Mouse (Mus musculus) limb, embryonic 13.5 days (tissue): ENCODE data around the gene Bcan. TPM values are rescaled to one million over a fixed set of nuclear protein-coding genes. Genes with fewer than 3 reads are reported as not detected.
A peak's percentile ranks its signal among the peaks of the same experiment; 100 is the strongest.

Source experiments
- ATAC-seq: fragments of 200-750 bp; cut with Nextera tagmentation; 2 replicates; pipeline ENCODE4 v1.8.0; 2017; ENCODE audit warnings: low read depth, moderate number of reproducible peaks, moderate TSS enrichment; ENCODE audit not compliant: low FRiP score
- H3K27ac ChIP-seq: fragments of 300-500 bp; sonication (generic); 2 replicates; pipeline ENCODE4 v1.5.1; 2015; ENCODE audit warnings: inconsistent platforms, mild to moderate bottlenecking, moderate library complexity
- H3K27me3 ChIP-seq: fragments of 300-500 bp; sonication (generic); 2 replicates; pipeline ENCODE4 v1.6.1; 2015; ENCODE audit warnings: mild to moderate bottlenecking, inconsistent platforms
- H3K36me3 ChIP-seq: fragments of 300-500 bp; sonication (generic); 2 replicates; pipeline ENCODE4 v1.6.1; 2015; ENCODE audit warnings: inconsistent platforms, mild to moderate bottlenecking, moderate library complexity
- H3K4me1 ChIP-seq: fragments of 300-500 bp; sonication (generic); 2 replicates; pipeline ENCODE4 v1.6.1; 2015; ENCODE audit warnings: inconsistent platforms
- H3K4me2 ChIP-seq: fragments of 300-500 bp; sonication (generic); replicated peaks from 2 replicates; pipeline ENCODE4 v1.6.1; 2015; ENCODE audit warnings: inconsistent platforms, mild to moderate bottlenecking, moderate library complexity
- H3K4me3 ChIP-seq: fragments of 300-500 bp; sonication (generic); 2 replicates; pipeline ENCODE4 v1.5.1; 2015; ENCODE audit warnings: moderate library complexity, mild to moderate bottlenecking, inconsistent platforms
- H3K9ac ChIP-seq: fragments of 300-500 bp; sonication (generic); 2 replicates; pipeline ENCODE4 v1.6.1; 2015; ENCODE audit warnings: mild to moderate bottlenecking, inconsistent platforms
- H3K9me3 ChIP-seq: fragments of 300-500 bp; sonication (generic); 2 replicates; pipeline ENCODE4 v1.6.1; 2016; ENCODE audit warnings: inconsistent platforms
- WGBS: fragments of 180-500 bp; shearing (Covaris S2); methylation state at CpG from one replicate; pipeline ENCODE4 v1.1.7; 2015; 5-methylcytosine and 5-hydroxymethylcytosine counted together
- polyA plus RNA-seq: library from polyadenylated mRNA; unstranded; fragments of >200 nt; fragmentation: Nextera tagmentation; extraction: Ambion mirVana; gene quantifications from 2 replicates; pipeline ENCODE4 v1.2.1, GENCODE M21; 2015

Bcan gene
- polyA plus RNA-seq, 1 experiment from 2014 or later, result 0.57 TPM

DNA sequence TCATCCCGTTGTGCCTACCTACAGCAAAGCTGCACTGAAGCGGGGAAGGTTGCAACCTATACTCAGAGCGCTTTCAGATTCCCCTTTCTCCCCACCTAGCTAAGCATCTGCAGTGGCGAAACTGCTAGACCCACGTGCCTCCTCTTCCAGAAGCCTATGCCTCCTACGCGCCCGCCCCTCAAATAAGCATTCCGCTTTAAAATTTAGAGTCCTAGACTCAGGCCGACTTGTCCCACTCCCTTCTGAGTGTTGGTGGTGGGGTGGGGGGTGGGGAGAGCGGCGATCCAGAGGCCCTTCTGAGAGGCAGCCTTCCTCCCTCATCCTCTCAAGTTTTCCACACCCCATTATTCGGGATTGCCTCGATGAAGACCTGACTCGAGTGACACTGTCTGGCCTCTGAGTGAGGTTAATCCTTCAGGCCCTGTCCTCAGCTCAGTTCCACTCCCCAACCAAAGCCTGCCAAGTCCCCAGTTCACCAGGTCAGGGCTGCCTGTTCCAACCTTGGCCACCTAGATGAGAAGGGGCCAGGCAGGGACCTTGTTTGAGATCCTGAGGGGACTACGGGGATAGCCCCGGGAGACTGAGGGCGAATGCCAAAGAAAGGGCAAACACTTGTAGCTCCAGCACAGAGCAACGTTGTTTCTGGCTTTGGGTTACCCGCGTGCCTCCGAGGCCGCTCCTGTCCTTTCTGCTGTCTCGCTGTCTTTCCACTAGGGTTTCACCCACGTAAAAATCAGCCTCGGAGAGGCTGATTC is 52.8 kb downstream of the Bcan start:
- WGBS, result 2% methylated on average over 26 of the region's 26 CpGs
- no peak for ATAC-seq

DNA sequence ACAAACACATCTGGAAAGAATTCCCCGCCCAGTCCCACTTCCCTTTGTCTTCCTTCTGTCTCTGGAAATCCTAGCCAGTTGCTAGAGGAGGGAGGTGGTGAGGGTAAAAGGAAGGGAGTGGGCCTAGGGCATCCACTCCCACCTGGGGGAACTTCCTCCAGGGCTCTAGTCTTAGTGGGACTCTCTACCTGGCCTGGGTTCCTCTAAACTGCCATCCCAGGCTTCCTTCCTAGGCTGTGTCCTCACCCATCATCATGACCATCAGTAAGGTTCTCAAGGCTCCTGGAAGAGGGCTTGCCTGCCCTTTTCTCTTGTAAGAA is 53.5 kb downstream of the Bcan start:
- Histone ChIP-seq H3K4me3 (peak overlapping the region; percentile 67; the same call in 1 of the 2 replicates), H3K4me2 (peak overlapping the region; percentile 87), H3K36me3 (peaks cover 20% of the 10 kb centered on the region), H3K9ac (peak overlapping the region; percentile 82), H3K4me1 (peaks cover 78% of the 10 kb centered on the region), H3K9me3 (no peaks in the 10 kb centered on the region), H3K27me3 (no peaks in the 10 kb centered on the region), H3K27ac (peak overlapping the region; percentile 95)
- WGBS, result 17% methylated on average over 1 of the region's 1 CpGs
- ATAC-seq, result peak; percentile 21; the same call in 1 of the 2 replicates

More for the DNA sequence above, 52.8 kb downstream of the Bcan start:
- Histone ChIP-seq H3K27ac (peak overlapping the region; percentile 95), H3K4me2 (peak overlapping the region; percentile 87), H3K9ac (peak overlapping the region; percentile 82), H3K4me3 (peak overlapping the region; percentile 67), H3K9me3 (no peaks in the 10 kb centered on the region), H3K27me3 (no peaks in the 10 kb centered on the region), H3K4me1 (peaks cover 85% of the 10 kb centered on the region), H3K36me3 (peaks cover 17% of the 10 kb centered on the region)

DNA sequence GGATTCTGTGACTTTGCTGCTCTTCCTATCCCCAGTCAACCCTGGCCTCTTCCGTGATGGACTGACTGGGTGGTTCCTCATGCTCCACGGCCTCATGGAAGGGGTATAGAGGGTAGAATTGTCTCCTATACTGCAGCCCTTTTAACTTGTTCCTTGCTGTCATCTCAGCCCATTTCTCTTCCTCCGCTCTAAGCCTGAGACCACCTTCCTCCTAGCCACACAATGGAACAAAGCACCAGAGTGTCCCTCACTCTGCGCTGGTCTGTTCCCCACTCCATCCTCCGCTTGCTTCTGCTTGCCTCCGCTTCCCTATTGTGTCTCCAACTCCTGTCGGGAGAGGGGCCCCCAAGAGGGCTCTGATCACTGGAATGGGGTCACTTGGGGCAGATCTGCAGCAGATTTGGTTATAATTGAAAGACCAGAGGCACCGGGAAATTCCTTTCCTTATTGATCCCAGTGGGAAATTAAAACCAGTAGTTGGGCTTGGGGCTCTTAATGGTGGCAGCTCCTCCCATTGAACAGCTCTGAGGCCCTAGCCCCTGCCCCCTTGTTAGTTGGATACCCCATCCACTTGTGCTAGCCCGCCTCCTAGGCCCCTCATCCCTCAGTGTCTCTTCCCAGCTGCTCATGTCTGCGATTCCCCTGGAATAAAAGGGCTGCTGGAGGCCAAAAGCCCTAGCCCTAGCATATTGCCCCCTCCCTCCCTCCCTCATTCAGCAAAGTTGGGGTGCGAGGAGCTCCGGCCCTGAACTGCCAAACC is 54.1 kb downstream of the Bcan start:
- Histone ChIP-seq H3K9ac (peak overlapping the region; percentile 82), H3K9me3 (no peaks in the 10 kb centered on the region), H3K27ac (peak overlapping the region; percentile 95), H3K36me3 (peaks cover 25% of the 10 kb centered on the region), H3K4me2 (peak overlapping the region; percentile 87), H3K4me1 (peaks cover 73% of the 10 kb centered on the region), H3K27me3 (no peaks in the 10 kb centered on the region), H3K4me3 (no peak overlapping the region)
- ATAC-seq, result peak; percentile 33; the same call in 1 of the 2 replicates
- 9% methylated on average over 12 of the region's 12 CpGs for WGBS

DNA sequence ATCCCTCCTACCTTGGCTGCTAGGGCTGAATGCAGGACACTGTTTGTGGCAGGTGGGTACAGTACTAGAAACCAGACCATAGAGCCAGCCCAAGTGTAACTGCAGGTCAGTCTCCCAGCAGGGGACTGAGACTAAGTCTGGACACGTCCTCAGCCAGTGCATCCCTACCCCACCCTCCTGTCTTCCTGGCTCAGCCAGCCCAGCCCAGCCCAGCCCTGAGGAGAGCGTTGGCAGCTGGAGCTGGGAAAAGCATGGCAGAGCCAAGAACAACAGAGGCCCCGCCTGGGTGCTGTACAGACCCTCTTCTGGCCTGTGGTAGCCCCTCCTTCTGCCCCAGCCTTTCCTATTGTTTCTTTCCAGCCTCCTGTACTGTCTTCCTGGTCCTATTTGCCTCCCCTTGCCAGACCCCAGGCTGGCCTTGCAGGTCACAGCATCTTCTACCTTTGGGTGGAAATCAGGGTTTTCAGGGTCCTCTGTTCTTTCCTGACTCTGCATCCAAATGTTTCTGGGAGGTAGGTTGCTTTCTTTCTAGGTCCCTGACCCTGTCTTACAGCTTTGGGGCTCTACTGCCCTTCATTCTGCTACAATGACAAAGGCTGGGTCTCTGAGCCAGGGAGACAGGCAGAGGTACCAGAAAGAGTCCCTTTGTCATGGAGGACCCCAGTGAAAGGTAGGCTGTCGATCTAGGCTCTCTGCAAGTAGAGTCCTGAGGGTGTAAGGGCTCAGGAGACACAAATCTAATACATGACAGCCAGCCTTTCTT is 55.0 kb downstream of the Bcan start:
- peak overlapping the region; percentile 95 for H3K27ac ChIP-seq
- H3K27me3 ChIP-seq, result no peaks in the 10 kb centered on the region
- no peaks in the 10 kb centered on the region for H3K9me3 ChIP-seq
- ATAC-seq, result 0 out of 2 replicates have a peak, but pooled peaks have one; percentile 29
- WGBS, result 12% methylated on average over 4 of the region's 4 CpGs
- peaks cover 63% of the 10 kb centered on the region for H3K4me1 ChIP-seq
- H3K36me3 ChIP-seq, result peaks cover 33% of the 10 kb centered on the region
- H3K4me2 ChIP-seq, result peak overlapping the region; percentile 87
- peak overlapping the region; percentile 50; the same call in 1 of the 2 replicates for H3K9ac ChIP-seq
- H3K4me3 ChIP-seq, result no peak overlapping the region

DNA sequence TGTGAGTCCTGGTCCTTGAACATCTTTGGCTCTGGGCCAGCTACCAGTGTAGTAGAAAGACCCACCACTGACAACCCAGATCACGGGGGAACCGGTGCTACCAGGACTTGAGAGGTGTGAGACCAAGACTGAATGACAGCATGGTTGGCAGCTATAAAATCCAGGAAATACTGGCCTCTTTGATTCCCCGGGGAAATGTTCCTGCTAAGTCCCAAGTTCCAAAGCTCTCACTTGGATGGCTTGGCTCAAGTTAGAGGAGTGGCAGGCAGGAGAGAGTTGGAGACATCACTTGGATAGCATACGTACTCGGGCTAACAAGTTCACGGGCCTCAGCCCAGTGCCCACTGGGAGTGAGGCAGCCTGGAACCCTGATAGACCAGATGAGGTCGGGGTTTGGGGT is 56.4 kb downstream of the Bcan start:
- H3K4me3 ChIP-seq, result no peak overlapping the region
- 0 out of 2 replicates have a peak overlapping the region, but pooled peaks have one; percentile 19 for H3K9ac ChIP-seq
- peaks cover 51% of the 10 kb centered on the region for H3K4me1 ChIP-seq
- ATAC-seq, result no peak
- H3K9me3 ChIP-seq, result no peaks in the 10 kb centered on the region
- 50% methylated on average over 7 of the region's 7 CpGs for WGBS
- H3K36me3 ChIP-seq, result peaks cover 47% of the 10 kb centered on the region
- no peak overlapping the region for H3K27ac ChIP-seq
- H3K4me2 ChIP-seq, result no peak overlapping the region
- H3K27me3 ChIP-seq, result no peaks in the 10 kb centered on the region

DNA sequence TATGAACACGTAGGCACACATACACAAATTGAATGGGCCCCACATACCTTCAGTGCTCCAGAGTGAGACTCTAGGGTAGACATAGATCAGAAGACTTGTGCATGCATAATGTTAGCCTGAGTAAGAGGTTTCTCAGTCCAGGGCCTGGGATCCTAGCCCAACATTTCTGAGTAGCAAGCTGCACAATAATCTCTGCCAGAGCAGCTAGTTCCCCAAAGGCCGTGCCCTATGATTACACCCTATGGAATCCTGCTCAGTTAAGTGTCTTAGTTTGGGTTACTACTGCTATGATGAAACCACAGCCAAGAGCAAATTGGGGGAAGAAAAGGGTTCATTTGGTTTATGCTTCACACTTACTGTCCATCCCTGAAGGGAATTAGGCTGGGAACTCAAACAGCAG is 57.6 kb downstream of the Bcan start:
- H3K27ac ChIP-seq, result no peak overlapping the region
- H3K27me3 ChIP-seq, result no peaks in the 10 kb centered on the region
- peaks cover 59% of the 10 kb centered on the region for H3K36me3 ChIP-seq
- no peak overlapping the region for H3K4me2 ChIP-seq
- H3K4me3 ChIP-seq, result no peak overlapping the region
- 87% methylated on average over 2 of the region's 2 CpGs for WGBS
- H3K4me1 ChIP-seq, result peaks cover 40% of the 10 kb centered on the region
- no peaks in the 10 kb centered on the region for H3K9me3 ChIP-seq
- ATAC-seq, result no peak
- no peak overlapping the region for H3K9ac ChIP-seq

DNA sequence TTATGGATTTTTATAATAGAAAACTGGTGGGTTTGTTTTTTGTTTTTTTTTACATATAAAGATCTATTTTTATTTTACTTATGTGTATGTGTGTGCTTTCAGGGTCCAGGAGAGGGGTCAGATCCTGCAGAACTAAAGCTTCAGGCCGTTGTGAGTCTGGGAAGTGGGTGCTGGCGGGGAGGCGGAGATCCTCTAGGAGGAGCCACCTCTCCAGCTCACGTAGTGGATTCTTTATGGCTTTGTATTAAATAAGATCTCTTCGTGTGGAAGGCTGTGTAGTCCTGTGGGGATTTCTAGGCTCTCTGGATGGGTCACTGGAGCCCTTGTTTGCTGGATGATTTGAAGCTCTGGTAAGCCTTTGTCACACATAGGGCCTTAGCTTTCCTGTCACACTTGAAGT is 59.4 kb downstream of the Bcan start:
- 64% methylated on average over 5 of the region's 5 CpGs for WGBS
- H3K27ac ChIP-seq, result no peak overlapping the region
- H3K4me1 ChIP-seq, result peaks cover 26% of the 10 kb centered on the region
- H3K9me3 ChIP-seq, result no peaks in the 10 kb centered on the region
- no peak for ATAC-seq
- no peak overlapping the region for H3K4me3 ChIP-seq
- no peak overlapping the region for H3K9ac ChIP-seq
- no peak overlapping the region for H3K4me2 ChIP-seq
- no peaks in the 10 kb centered on the region for H3K27me3 ChIP-seq
- H3K36me3 ChIP-seq, result peaks cover 75% of the 10 kb centered on the region

Other genes starting within 250 kb of the Bcan start
- 2.6 and 2.7 TPM in 2 replicates for gene Ntrk1, start 205.1 kb downstream of the Bcan start, polyA plus RNA-seq
- 0.27 and 0.51 TPM in 2 replicates for gene Insrr, start 203.3 kb downstream of the Bcan start, polyA plus RNA-seq
- gene Pear1, start 175.9 kb downstream of the Bcan start, polyA plus RNA-seq, result 18.2 and 20.4 TPM in 2 replicates
- gene Sh2d2a, start 153.5 kb downstream of the Bcan start, polyA plus RNA-seq, result not detected in 2 replicates
- gene Prcc, start 114.6 kb downstream of the Bcan start, polyA plus RNA-seq, result 17.1 and 18.7 TPM in 2 replicates
- gene Hdgf, start 93.9 kb downstream of the Bcan start, polyA plus RNA-seq, result 205 and 221 TPM in 2 replicates
- 66.5 and 73.9 TPM in 2 replicates for gene Mrpl24, start 80.7 kb downstream of the Bcan start, polyA plus RNA-seq
- 65.5 and 66.7 TPM in 2 replicates for gene Isg20l2, start 69.9 kb downstream of the Bcan start, polyA plus RNA-seq
- gene Rrnad1, start 69.5 kb downstream of the Bcan start, polyA plus RNA-seq, result 22.3 and 23.6 TPM in 2 replicates
- gene Crabp2, start 51.6 kb downstream of the Bcan start, polyA plus RNA-seq, result 518 and 520 TPM in 2 replicates
- gene Nes, start 29.2 kb downstream of the Bcan start, polyA plus RNA-seq, result 30.5 and 32.8 TPM in 2 replicates
- 0.23 TPM in 1 of 2 replicates, not detected in the other for gene Hapln2, start 27.4 kb upstream of the Bcan start, polyA plus RNA-seq
- gene Gpatch4, start 42.9 kb upstream of the Bcan start, polyA plus RNA-seq, result 33.0 and 33.9 TPM in 2 replicates
- 209 and 222 TPM in 2 replicates for gene Naxe, start 58.3 kb upstream of the Bcan start, polyA plus RNA-seq
- gene Ttc24, start 78.1 kb upstream of the Bcan start, polyA plus RNA-seq, result not detected in 2 replicates
- gene Iqgap3, start 81.7 kb upstream of the Bcan start, polyA plus RNA-seq, result 19.5 and 20.6 TPM in 2 replicates
- gene Mef2d, start 142.1 kb upstream of the Bcan start, polyA plus RNA-seq, result 16.4 and 19.7 TPM in 2 replicates